Mouse (Mus musculus): ENCODE results near the gene Ifnar2.

Gene Ifnar2

DNA sequence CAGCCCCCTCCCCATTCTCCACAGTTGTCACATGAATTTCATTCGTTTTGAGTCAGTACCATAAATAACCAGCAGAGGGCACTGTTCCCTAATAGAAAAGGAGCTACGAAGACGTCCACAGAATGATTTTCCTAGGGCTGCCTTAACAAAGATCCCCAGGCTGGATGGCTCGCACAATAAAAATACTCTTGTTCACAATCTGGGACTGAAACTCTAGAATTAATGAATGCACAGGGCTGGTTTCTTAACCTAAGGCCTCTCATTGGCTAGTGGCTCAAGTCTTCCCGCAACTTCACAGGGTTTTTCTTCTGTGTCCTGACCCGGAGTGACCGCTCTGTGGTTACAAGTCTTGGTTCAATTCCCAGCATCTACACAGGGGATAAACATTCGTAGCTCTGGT is 14.0 kb upstream of the Ifnar2 start:
- DNase-seq (ENCODE audit: low spot score): peak; percentile 51

DNA sequence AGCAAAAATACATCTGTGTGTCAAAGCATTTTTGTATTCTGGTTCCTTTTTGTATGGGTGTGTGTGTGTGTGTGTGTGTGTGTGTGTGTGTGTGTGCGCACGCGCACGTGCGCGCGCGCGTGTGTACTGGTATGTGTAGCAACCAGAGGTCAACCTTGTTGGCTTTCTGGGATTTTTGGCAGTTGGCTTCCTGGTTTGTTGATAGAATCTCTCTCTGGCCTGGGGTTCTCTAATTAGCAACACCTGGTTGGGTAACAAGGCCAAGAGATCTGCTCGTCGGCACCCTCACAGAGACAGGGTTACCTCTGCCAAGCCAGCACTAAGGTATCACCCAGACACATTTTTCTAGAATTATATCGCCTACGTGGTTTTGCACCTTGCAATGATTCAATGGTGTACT is 13.1 kb upstream of the Ifnar2 start:
- DNase-seq (ENCODE audit: low spot score): no peak

DNA sequence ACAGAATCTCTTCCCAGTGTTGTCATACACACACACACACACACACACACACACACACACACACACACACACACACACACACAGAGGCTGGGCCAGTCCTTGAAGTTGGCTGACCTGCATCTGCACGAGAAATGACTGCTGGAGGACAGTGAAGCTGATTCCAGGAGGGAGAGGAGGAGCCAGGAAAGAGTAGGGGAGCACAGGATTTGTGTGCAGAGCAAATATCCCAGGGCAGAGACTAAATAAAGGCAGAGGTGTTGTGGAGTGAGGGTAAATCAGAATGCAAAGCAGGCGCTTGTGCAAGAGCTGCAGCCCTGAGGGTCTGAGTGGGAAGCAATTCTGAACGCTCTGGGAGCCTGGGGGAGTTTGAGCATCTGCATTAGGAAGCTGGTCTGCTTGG is 12.4 kb upstream of the Ifnar2 start:
- no peak for DNase-seq (ENCODE audit: low spot score)

DNA sequence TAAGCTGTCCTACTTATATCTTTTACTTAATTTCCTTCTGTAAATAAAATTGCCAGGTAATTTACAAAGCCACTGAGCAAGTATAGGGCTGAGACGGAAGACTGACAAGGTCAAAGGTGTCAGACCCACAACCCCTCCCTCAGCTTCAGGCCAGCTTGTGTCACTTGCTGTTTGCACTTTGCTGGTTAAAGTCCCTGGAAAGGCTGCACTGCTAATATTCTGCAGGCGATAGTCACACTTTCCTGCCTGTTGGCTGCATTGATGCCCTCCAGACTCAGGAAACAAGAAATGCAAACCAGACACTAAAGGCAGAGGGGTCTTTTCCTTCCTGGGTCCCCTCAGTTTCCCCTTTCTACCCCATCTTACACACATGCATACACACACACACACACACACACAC is 10.6 kb upstream of the Ifnar2 start:
- DNase-seq (ENCODE audit: low spot score): no peak

DNA sequence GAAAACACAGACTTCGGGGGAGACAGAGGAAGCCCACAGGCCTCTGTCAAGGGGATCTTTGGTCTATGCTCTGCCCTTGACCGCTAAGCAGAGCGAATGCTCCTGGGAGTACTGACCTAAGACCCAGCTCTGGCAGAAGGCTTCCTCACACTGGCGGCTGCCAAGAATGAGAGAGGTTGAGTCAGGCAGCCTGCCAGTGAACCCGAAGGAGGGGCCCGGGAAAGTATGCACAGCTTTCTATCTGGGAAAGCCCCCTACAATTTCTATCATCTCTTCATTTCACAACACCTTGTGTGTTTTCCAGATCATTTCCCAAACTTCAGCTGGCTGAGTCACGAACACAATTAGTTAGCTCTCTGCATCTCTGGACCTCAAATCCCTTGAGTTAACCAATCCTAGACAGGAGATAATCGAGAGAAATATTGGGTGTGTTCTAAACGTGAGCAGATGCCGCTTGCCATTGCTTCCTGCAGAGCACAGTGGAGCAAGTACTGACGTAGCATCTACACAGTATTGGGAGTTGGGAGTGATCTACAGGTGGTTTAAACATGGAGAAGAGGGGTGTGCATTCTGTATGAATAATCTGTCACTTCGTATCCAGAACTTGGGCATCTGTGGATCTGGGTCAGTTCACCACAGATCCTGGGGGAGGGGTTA is 9.8 kb upstream of the Ifnar2 start:
- DNase-seq (ENCODE audit: low spot score): peak; percentile 68

DNA sequence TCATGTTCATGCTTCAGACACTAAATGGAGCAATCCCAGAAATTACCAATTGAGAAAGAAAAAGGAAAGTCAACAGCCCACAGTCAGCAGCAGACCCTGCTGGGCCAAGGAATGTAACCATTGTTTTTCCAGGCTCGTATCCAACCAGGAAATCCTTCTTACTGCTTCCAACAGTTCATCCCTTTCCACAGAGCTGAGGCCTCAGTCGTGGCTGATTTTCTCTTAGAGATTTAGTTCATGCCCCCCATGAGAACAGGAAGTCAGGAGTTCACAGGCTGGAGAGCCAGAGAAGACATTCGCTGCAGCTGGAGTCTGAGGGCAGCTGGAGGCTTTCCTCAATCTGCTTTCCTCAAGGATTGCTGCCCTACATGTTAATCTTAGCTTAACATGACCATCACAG is 9.1 kb upstream of the Ifnar2 start:
- DNase-seq (ENCODE audit: low spot score): no peak

DNA sequence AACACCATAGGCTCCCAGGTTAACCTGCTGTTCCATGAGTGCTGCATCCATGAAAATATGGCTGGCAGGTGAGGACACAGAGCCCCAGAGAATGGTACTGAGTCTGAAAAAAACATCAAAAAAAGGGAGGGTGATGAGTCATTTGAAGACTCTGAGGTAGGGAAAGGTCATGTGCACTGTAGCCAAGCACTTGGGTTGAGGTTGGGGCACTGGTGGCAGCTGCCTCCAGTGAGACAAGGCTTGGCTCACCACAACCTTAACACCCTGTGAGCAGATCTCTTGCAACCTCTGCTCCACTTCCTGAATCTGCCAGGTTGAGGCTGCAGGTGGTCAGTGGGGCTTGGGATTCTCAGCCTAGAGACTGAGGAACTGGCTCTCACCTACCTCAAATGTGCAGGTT is 6.0 kb upstream of the Ifnar2 start:
- no peak for DNase-seq (ENCODE audit: low spot score)

DNA sequence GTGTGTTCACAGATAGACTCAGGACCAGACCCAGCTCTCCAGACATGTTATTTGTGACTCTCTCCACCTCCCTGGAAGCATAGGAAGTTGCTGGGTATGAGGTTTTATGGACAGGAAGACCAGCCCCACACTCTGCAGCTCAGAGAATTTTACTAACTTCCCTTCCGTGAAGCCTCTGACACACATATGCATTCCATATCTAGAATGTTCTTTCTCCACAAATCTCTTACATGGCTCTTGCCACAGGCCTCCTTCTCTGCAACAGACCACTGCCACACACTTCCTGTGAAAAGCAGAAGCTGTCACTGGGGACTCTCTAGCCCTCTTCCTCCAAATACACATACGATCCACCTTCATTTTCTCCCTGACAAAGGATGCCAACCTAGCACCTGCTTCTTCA is 5.5 kb upstream of the Ifnar2 start:
- no peak for DNase-seq (ENCODE audit: low spot score)

DNA sequence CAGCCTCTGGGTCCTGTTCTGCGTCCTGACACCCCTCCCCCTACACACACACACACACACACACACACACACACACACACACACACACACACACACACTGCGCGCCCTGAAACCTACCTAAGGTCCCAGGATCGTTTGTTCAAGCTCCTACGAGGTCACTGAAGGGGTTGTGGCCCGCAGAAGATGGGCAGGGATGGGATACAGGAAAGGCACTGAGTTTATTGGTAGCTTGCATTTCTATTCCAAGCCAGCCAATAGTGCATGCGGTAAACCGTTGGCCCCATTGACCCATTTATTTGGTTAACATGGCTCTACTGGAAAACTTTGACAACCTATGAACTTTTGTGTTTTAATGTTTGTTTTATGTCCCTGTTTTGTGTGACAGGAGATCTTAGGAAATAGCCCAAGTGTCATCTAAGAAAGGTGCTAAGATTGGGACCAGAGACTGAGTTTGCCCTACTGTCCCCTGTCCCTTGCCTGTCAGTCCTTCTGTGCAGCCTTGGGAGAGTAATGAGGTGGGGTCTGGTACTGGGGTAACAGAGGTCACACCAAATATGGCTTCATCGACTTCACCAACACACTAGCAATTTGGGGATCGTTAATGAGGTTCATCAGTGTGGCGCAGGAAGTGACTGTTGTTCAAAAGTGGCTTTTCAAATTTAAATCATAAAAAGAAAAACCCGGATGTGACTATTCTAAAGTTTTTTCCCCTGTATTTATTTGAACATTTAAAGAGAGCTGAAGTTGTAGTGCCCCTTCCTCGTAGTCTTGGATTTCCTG is 1.1 kb downstream of the Ifnar2 start:
- DNase-seq (ENCODE audit: low spot score): no peak

DNA sequence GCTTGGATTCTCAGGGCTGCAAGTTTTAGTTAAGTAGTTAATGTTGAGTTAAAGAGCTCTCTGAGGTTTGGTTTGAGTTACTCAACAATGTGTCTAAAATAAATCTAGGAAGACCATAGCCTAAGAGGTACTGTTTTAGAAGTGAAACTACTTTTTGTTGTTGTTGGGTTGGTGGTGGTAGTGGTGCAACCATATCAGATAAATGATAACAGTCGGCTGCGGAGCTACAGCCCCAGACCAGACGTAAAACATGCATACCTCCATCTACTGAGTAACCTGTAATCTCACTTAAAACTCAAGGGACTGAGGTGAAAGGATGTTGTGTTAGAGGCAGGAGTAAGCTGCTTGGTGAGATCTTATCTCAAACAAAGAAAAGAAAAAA is 1.7 kb downstream of the Ifnar2 start:
- DNase-seq (ENCODE audit: low spot score): no peak

DNA sequence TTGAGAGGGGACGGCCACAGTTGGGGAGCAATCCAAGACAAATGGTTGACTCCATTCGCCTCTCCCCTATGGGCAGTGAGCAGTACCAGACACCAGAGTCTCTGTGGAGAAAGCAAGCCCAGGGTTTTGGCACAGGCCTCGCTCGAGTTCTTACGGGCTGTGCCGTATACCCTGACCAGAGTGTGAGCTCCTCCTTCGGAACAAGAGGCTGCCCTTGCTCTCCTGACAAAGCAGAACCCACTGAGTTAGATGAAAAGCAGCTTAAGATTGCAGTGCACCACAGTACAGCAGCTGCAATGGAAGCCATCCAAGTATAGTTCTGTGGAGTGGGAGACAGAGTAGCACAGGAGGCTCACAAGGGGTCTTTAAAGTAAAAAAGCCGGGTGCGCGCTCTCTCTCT is 4.1 kb downstream of the Ifnar2 start:
- DNase-seq (ENCODE audit: low spot score): no peak

DNA sequence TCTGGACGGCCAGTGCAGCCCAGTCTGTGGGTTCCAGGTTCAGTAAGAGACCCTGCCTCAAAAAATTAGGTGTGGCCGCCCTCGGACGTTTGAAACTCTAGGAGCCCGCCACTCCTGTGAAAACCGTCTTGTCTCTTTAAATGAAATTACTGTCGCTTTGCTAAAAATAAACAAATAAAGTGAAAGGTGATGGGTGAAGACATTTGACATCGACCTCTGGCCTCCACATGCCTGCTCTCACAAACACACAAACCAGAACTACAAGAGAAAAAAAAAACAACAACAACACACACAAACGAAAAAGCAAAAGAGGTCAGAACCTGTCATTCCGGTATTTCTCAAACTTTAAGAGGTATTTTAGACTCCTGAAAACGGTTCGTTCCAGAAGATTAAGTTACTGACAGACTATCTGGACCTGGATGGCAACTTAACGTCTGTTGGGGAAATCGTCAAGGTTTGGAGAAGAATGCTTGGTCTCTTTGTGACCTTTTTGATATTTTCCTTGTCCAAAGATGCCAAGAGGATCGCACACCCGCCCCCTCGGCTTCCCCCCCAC is 5.9 kb downstream of the Ifnar2 start:
- no peak for DNase-seq (ENCODE audit: low spot score)

DNA sequence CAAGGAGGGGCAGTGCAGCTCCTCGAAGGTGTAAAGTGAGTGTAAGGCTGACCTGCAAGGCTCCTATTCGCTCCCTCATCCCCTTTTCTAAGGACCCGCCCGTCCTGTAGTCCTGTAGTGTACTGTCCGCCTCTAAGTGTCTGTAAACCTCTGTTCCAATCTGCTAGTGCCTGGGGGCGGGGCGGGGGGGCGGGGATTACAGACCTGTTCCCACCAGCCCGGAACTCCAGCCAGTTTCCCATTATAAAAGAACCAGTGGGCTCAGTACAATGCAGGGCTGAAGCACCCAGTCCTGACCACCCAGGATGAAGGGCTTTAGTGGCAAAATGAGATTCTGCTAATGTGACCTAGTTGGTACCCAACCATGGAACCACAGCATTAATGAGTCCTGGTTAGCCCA is 6.4 kb downstream of the Ifnar2 start:
- no peak for DNase-seq (ENCODE audit: low spot score)

DNA sequence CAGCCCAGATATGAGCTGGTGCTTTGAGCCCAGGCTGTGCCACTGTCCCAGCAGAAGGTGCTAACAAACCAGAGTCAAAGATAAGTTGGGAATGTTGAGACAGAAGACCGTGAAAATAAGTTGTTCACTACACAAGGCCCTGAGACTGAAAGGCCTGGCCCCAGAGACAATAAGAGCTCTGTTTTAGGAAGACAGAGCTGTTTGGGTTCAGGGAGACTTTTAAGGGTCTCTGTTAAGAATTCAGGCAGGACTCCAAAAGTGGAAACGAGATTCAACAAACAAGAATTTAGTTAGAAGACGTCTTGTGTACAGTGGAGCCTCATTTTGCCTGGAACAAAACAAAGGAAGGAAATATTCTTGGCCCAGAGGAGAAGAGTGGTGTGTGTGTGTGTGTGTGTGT is 6.8 kb downstream of the Ifnar2 start:
- DNase-seq (ENCODE audit: low spot score): no peak

DNA sequence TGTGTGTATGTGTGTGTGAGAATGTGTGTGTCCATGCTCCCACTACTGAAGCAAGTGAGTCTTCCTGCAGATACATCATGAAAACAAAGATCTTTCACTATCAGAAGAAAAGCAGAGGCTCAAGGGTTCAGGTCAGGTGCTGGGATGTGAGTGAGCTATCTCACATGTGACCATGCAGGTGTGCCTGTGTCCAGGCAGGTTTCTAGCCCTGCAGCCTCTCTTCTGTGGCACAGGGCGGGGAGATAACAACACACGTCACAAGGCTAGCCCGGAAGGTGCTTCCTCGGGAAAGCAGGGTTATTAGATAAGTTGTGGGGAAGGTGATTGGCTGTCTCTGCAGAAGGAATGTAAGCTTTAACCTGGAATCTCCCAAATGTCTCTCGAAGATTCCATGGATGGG is 7.6 kb downstream of the Ifnar2 start:
- no peak for DNase-seq (ENCODE audit: low spot score)

DNA sequence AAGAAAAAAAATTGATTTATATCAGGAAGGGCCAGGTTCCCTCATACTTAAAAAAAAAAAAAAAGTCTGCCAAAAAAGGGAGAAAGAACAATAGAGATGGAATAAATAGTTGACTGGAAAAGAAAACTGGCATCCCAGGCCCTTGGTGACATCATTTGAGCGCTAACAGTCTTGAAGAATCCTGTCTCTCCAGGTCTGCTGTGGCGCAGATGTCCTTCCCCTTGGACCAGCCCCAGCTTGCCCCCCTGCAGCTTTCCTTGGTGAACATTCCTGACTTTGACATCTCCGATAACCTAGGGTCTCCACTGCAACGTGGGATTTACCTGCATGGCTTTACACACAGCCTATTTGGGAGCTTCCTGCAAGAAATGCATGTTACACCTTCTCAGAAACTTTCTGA is 9.0 kb downstream of the Ifnar2 start:
- DNase-seq (ENCODE audit: low spot score): no peak

DNA sequence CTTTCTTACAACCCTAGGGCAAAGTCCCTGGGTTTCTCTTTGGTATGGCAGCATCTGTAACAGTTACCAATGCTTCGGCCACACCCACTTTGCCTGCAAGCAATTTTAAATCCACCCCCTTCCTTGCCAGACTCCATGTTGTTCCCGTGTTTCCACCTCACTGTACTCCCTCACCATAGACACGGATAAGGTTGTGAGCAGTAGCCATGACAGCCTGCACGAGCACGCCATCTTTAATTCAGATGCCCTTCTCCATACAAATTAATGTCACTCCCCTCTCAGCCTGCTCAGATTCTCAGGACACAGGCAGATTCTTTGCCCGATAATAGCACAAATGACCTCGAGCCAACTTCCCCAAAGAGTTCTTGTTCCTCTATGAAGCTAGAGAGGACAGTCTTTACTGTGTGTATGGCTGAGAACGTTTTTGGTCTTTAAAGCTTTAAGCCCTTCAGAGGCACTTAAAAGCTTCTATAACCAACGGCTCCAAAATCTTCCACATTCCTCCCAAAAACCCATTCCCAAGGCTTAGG is 9.7 kb downstream of the Ifnar2 start:
- DNase-seq (ENCODE audit: low spot score): no peak

DNA sequence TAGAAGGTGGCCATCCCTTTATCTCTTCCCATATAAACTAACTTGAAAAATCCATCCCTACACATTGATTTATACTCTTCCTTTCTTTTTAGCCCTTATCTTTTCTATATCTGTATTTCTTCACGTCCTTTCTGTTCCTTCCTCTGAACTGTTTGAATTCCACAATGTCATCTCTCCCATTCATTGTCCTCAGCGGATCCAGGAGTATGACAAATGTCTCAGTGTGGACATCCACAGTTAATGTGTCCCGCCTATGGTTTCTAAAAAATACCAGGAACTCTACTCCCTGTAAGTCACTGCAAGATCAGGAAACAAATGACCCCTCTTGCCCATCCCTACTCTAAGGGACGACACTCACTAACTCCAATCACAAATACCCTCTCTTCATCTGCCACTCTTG is 11.6 kb downstream of the Ifnar2 start:
- no peak for DNase-seq (ENCODE audit: low spot score)

DNA sequence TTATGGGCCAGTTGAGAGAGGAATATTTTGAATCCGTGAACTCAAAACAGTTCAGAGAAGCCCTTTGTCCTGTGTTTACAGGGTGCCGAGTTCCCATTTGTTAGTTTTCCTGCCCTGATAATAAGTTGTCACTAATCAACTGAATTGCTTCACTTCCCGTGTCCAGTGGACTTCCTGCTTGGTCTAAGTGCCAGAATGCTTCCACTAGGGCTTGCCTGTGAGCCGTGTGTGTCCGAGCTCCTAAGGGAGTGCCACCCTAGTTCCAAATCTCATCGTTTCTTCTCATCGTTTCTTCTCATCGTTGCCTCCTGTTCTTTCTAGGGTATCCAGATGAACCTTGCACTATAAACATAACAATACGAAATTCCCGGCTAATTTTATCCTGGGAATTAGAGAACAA is 13.0 kb downstream of the Ifnar2 start:
- DNase-seq (ENCODE audit: low spot score): no peak

DNA sequence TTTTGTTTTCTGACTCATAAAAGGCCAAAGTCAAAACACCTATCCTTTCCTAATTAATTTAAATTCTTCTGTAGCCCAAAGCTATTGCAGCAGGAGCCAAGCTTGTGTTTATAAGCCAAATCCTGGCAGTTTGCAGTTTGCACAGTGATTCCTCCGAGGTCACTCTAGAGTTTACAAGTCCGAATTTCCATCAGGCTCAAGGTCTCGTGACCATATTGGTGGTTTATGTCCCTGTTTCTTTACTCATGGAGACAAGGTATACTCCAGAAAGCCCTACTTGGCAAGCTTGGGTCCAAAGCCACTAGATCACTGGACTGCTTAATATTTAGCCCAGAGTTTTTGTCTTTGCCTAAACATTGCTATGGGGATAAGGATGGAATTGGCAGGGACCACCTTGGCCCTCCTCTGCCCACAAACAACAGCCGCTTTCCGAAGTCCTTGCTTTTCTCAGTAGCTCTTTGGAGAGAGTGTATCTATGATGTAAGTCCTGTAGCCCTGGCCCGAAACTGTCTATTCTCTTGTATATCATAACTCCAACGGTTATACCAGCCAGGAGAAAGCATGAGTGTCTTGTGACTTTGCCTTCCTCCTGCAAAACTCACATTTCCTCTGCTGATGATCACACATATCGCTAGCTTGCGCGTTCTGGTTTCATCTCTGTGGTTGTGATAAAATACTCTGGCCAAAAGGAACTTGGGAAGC is 14.0 kb downstream of the Ifnar2 start:
- no peak for DNase-seq (ENCODE audit: low spot score)

DNA sequence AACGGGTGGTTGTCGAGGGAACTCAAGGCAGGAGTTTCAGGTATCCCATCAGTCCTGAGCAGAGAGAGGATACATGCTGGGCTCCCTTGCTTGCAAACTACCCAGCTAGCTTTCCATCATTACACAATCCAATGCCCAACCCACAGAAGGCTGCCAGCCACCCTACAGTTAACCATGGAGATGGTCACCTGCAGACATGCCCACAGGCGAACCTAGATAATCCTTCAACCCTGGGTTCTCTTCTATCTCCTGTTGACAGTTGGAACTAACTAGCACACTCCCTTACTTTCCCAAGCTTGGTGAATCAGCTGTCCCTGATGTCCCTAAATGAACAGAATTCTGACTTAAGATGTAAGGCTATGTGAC is 14.5 kb downstream of the Ifnar2 start:
- DNase-seq (ENCODE audit: low spot score): no peak

DNA sequence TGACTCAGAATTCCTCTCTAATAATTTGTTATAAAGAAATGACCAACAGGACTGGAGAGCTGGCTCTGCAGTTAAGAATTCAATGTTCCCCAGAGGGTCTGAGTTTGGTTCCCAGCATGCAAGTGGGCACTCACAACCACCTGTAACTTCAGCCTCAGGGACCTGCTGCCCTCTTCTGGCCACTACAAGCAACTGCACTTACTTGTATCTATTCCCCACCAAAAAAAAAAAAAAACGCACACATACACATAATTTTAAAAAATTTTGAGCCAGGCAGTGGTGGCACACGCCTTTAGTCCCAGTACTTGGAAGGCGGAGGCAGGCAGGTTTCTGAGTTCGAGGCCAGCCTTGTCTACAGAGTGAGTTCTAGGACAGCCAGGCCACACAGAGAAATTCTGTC is 17.5 kb downstream of the Ifnar2 start:
- no peak for DNase-seq (ENCODE audit: low spot score)

DNA sequence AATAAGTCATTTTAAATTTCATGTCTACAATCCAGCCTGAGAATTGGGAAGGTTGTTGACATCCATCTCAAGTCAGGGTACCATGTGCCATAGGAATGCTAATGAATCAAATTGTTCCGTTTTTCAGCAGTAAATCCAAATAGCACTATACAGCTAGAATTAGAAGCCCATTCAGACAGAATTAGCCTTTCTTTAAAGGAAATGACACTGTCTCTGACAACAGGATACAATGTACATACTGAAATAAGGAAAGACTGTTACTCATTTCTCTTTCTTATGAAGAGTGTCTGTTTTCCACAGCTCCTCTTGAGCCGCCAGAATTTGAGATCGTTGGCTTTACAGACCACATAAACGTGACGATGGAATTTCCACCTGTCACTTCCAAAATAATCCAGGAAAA is 18.8 kb downstream of the Ifnar2 start, which contains the start of gene Gm21970:
Gene Gm21970, plus strand, starts transcription at position 301 of the 400 bp plus-strand sequence.
- DNase-seq (ENCODE audit: low spot score): no peak
